Mouse (Mus musculus): Measurements from ENCODE around the gene Rassf5.
A peak's percentile ranks its signal among the peaks of the same experiment; 100 is the strongest.

Rassf5 gene

GRCm38 (mm10) chr1:131139102-131140095, 105.7 kb downstream of the Rassf5 start:
- no peak for DNase-seq (ENCODE audit: low read depth, low spot score)

GRCm38 (mm10) chr1:131138191-131139016, 106.7 kb downstream of the Rassf5 start, which contains the start of gene Dyrk3:
TSS of gene Dyrk3 (minus strand) at chr1:131138340.
- DNase-seq (ENCODE audit: low read depth, low spot score): peak; percentile 80

GRCm38 (mm10) chr1:131137717-131138118, 107.3 kb downstream of the Rassf5 start:
- DNase-seq (ENCODE audit: low read depth, low spot score): peak; percentile 18

GRCm38 (mm10) chr1:131137111-131137510, 107.9 kb downstream of the Rassf5 start:
- DNase-seq (ENCODE audit: low read depth, low spot score): no peak

- no peak for DNase-seq (ENCODE audit: low read depth, low spot score)
Observed at GRCm38 (mm10) chr1:131135960-131136629, 109.0 kb downstream of the Rassf5 start.

DNA sequence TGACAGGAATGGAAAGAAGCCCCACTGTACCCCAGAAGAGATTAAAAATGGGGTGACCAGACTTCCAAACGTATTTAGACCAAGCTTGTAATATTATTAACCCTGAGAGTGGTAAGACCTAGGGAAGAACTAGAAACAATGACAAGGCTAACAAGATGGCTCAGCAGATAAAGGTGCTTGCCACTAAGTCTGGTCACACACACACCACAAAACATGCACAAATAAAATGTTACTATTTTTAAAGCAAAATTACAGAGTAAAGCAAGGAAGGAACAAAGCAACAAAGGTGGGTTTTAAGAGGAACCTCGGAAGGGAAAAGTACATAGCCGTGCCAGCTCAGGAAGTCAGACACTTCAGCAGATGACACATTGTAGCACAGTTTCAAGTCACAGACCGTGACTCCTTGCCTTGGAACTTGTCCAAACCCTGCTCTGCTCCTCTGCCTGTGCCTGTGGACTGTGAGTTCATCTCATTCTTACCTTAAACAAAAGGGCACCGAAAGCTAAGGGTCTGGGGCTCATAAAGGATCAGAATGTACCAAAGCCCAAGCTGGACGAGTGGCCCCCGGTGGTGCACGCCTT, 110.0 kb downstream of the Rassf5 start:
- DNase-seq (ENCODE audit: low read depth, low spot score): no peak

- peak; percentile 26 for DNase-seq (ENCODE audit: low read depth, low spot score)
Observed at GRCm38 (mm10) chr1:131134231-131134630, 110.8 kb downstream of the Rassf5 start.

All from brain, embryonic 18.5 days (tissue).